Mouse (Mus musculus) embryonic facial prominence, embryonic 12.5 days (tissue): ENCODE measurements at regions not wholly inside any gene's neighbourhood (a gene's known extent, or its start where the extent isn't known, plus 50 kb on each side); places are given as distances from the start of the nearest gene placed in this dataset.
"Not testable (repeated sequence)": the region's sequence is repeated elsewhere in the genome, so short reads cannot be mapped to it uniquely, and the experiment has no call there.

ENCODE experiments used
- ATAC-seq: fragments of 200-750 bp; cut with Nextera tagmentation; 2 replicates; pipeline ENCODE4 v1.8.0; 2017; ENCODE audit not compliant: insufficient number of reproducible peaks, insufficient read depth, low FRiP score, low TSS enrichment
- H3K27ac ChIP-seq: fragments of 300-500 bp; sonication (generic); 2 replicates; pipeline ENCODE4 v1.5.1; 2016; ENCODE audit warnings: mild to moderate bottlenecking
- H3K27me3 ChIP-seq: fragments of 300-500 bp; sonication (generic); 2 replicates; pipeline ENCODE4 v1.6.1; 2016; ENCODE audit warnings: mild to moderate bottlenecking, moderate library complexity
- H3K36me3 ChIP-seq: fragments of 300-500 bp; sonication (generic); 2 replicates; pipeline ENCODE4 v1.6.1; 2016; ENCODE audit warnings: mild to moderate bottlenecking
- H3K4me1 ChIP-seq: fragments of 300-500 bp; sonication (generic); 2 replicates; pipeline ENCODE4 v1.6.1; 2016
- H3K4me2 ChIP-seq: fragments of 300-500 bp; sonication (generic); replicated peaks from 2 replicates; pipeline ENCODE4 v1.6.1; 2016; ENCODE audit warnings: mild to moderate bottlenecking, moderate library complexity
- H3K4me3 ChIP-seq: fragments of 300-500 bp; sonication (generic); 2 replicates; pipeline ENCODE4 v1.5.1; 2016; ENCODE audit warnings: mild to moderate bottlenecking
- H3K9ac ChIP-seq: fragments of 300-500 bp; sonication (generic); 2 replicates; pipeline ENCODE4 v1.6.1; 2016; ENCODE audit warnings: mild to moderate bottlenecking, moderate library complexity
- H3K9me3 ChIP-seq: fragments of 300-500 bp; sonication (generic); 2 replicates; pipeline ENCODE4 v1.6.1; 2016; ENCODE audit warnings: mild to moderate bottlenecking, moderate library complexity
- WGBS: fragments of 180-500 bp; shearing (Covaris S2); methylation state at CpG from one replicate; pipeline ENCODE4 v1.1.7; 2016; 5-methylcytosine and 5-hydroxymethylcytosine counted together

DNA sequence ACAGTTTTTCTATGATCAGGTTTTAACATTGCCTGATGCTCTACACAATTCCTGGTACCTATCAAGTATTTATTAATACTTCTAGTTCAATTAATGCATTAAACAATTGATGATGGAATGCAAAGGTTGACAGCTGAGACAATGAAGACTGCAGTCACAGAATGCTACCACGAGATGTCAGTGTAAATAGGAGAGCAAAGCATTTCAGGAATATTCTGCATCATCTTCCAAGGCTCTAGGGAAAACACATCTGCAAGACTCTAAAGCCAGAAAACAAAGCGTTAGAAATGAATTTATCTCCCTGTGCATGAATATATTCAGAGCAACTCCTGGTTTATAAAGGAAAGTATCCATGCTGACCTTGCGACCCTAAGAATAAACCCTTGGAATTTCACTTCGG lies 210.6 kb downstream of the Trib2 start:
- no peak overlapping the region for H3K4me2 ChIP-seq
- no peaks in the 10 kb centered on the region for H3K27me3 ChIP-seq
- H3K36me3 ChIP-seq: no peaks in the 10 kb centered on the region
- no peaks in the 10 kb centered on the region for H3K9me3 ChIP-seq
- no peak overlapping the region for H3K27ac ChIP-seq
- no peak overlapping the region for H3K4me3 ChIP-seq
- H3K9ac ChIP-seq: no peak overlapping the region
- ATAC-seq: no peak
- H3K4me1 ChIP-seq: peaks cover 16% of the 10 kb centered on the region
- 57% methylated on average over 4 of the region's 4 CpGs for whole genome bisulfite sequencing

DNA sequence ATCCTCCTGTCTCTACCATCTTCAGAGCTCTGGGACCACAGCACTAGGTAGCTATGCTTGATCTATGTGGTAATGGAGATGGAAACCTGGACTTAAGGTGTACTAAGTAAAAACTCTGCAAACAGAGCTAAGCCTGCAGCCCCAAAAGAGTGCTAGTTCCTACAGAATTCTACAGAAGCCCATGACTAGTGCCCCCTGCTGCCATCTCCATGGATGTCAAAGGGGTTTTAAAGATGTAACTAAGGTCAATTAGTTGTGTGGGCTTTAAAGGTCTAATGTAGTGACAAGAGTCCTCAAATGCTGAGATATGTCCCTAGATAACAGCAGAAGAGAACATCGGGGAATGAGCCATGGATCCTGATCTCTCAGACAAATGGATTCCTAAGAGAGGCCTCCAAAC lies 212.1 kb downstream of the Trib2 start:
- Histone ChIP-seq H3K9me3 (no peaks in the 10 kb centered on the region), H3K9ac (no peak overlapping the region), H3K36me3 (no peaks in the 10 kb centered on the region), H3K4me2 (no peak overlapping the region), H3K27ac (no peak overlapping the region), H3K4me1 (peaks cover 16% of the 10 kb centered on the region), H3K27me3 (no peaks in the 10 kb centered on the region), H3K4me3 (no peak overlapping the region)
- no peak for ATAC-seq
- 92% methylated on average over 1 of the region's 1 CpGs for WGBS

DNA sequence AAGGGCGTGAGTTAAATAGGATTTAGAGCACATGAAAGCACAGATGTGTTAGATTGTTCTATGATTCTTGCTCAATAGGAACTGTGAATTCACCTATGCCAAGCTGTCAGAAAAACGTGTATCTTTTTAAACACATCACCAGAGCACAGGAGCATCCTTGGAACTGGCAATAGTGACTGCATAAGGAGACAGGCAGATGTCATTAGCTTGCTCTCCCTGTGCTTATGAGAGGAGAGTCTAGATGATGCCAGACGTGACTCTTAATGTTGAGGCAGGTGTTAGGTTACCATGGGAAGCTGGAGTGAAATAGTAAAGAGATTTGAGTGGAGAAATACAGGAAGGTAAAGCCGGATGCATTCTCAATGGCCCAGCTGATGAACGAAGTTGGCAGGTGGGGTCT lies 212.8 kb downstream of the Trib2 start:
- H3K9ac ChIP-seq: no peak overlapping the region
- no peaks in the 10 kb centered on the region for H3K27me3 ChIP-seq
- no peak overlapping the region for H3K4me2 ChIP-seq
- H3K4me1 ChIP-seq: peaks cover 16% of the 10 kb centered on the region
- 42% methylated on average over 5 of the region's 5 CpGs for WGBS
- H3K27ac ChIP-seq: peak overlapping the region; percentile 46; the same call in 1 of the 2 replicates
- no peak overlapping the region for H3K4me3 ChIP-seq
- no peaks in the 10 kb centered on the region for H3K36me3 ChIP-seq
- no peak for ATAC-seq
- no peaks in the 10 kb centered on the region for H3K9me3 ChIP-seq

DNA sequence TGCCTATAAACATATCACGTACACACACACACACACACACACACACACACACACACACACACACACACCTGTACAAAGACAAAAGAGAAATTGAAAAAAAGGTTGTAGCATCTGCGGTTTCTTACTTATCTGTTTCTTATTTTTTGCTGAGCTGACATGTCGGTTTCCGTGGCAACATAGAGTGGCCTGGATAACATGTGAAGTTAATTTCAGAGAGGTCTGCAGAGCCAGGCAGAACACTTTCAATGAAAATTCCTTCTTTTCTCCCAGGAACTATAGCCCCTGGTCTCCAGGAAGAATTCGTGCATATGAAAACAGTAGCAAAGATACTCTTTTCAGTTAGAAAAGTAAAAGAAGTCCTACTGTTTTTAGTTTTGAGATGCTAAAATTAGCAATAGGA lies 213.4 kb downstream of the Trib2 start:
- H3K27me3 ChIP-seq: no peaks in the 10 kb centered on the region
- no peak overlapping the region for H3K9ac ChIP-seq
- H3K36me3 ChIP-seq: no peaks in the 10 kb centered on the region
- no peak overlapping the region for H3K4me3 ChIP-seq
- H3K27ac ChIP-seq: peak overlapping the region; percentile 46; the same call in 1 of the 2 replicates
- 21% methylated on average over 5 of the region's 5 CpGs for WGBS
- ATAC-seq: no peak
- H3K4me2 ChIP-seq: no peak overlapping the region
- H3K4me1 ChIP-seq: peaks cover 16% of the 10 kb centered on the region
- no peaks in the 10 kb centered on the region for H3K9me3 ChIP-seq

DNA sequence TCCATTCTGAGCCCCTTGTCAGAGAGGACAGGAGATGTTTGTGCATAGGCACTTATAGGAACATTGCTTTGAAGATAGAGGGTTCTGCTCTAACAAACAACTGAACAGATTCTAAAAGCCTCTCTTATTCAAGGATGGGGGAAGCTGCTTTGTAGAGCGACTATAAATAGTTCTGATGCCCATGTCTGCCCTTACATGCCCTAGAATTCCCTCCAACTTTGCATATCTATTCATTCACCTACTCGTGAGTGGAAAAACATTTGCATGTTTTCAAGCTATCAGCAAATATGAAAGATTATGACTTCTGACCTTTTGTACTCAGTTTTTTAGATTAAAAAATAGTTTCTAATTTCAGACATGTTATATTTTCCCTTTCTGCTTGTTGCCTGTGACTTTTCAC lies 222.0 kb downstream of the Trib2 start:
- WGBS: 67% methylated on average over 2 of the region's 2 CpGs
- H3K9ac ChIP-seq: no peak overlapping the region
- H3K4me3 ChIP-seq: no peak overlapping the region
- ATAC-seq: no peak
- H3K9me3 ChIP-seq: no peaks in the 10 kb centered on the region
- no peaks in the 10 kb centered on the region for H3K27me3 ChIP-seq
- H3K4me2 ChIP-seq: no peak overlapping the region
- H3K27ac ChIP-seq: no peak overlapping the region
- no peaks in the 10 kb centered on the region for H3K36me3 ChIP-seq
- no peaks in the 10 kb centered on the region for H3K4me1 ChIP-seq

DNA sequence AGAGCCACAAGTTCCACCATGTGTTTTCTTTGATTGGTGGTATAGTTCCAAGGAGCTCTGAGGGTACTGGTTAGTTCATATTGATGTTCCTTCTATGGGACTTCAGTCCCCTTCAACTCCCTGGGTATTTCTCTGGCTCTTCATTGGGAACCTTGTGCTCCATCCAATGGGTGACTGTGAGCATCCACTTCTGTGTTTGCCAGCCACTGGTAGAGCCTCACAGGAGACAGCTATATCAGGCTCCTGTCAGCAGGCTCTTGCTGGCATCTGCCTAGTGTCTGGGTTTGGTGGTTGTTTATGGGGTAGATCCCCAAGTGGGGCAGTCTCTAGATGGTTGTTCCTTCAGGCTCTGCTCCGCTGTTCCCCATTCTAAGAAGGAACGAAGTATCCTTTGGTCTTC lies 228.9 kb downstream of the Trib2 start:
- ATAC-seq: not testable (repeated sequence)

DNA sequence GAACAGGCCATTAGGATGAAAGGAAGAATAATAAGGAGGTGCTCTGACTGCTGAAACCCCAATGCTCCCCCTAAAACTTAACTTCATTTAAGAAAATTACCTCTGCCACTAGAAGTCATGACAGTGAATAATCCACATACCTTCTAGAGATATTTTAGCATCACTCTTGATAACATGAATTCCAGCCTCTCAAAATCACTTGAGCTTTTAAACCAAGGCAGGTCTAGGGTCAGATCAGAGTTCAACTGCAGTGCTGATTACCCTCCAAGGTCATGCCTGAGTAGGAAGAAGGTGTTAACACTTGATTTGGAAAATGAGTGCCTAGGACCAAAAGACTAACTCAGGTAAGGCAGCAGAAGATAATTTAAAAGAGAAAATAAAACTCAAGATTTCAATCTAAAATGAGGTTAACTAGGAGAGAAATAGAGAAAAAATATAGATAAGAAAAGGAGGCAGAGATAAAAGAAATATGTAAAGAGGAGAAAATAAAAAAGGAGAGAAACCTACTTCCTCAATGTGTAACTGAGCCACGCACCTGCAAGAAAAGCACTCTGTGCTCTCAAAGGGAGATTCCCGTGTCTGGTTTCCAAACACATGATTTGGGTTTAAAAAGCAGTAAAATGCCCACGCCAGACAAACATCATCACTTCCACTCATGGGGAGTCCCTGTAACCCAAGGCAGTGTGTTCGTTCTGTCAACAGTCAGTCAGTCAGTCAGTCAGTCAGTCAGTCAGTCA lies 229.8 kb downstream of the Trib2 start:
- no peak overlapping the region for H3K4me2 ChIP-seq
- no peak overlapping the region for H3K27ac ChIP-seq
- H3K9me3 ChIP-seq: no peaks in the 10 kb centered on the region
- no peak overlapping the region for H3K4me3 ChIP-seq
- no peaks in the 10 kb centered on the region for H3K36me3 ChIP-seq
- no peak for ATAC-seq
- 75% methylated on average over 4 of the region's 4 CpGs for WGBS
- H3K4me1 ChIP-seq: no peaks in the 10 kb centered on the region
- H3K27me3 ChIP-seq: no peaks in the 10 kb centered on the region
- no peak overlapping the region for H3K9ac ChIP-seq

More for the DNA sequence above, 228.9 kb downstream of the Trib2 start:
- H3K9me3 ChIP-seq, H3K9ac ChIP-seq, H3K27ac ChIP-seq, H3K4me2 ChIP-seq, H3K27me3 ChIP-seq, H3K4me1 ChIP-seq, H3K36me3 ChIP-seq, H3K4me3 ChIP-seq: not testable (repeated sequence)
- WGBS: 91% methylated on average over 2 of the region's 2 CpGs

DNA sequence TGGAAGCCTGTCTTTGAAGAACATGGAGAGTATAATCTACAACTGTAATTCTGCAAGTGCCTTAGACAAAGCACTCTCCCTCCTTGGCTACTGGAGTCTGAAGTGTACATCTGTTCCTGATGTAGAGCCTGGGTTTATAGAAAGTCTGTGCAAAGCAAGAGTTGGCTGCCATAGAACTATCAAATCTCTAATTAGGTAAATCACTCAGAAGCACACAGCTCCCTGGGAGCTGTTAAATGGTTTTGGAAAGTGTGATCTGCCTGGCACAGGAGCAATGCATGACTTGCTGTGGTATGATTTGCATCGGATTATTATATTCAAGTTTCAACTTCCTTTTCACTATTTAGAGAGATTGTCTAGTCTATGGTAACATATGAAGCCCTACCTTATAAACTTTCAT lies 230.9 kb downstream of the Trib2 start:
- Histone ChIP-seq H3K9ac (no peak overlapping the region), H3K4me1 (no peaks in the 10 kb centered on the region), H3K36me3 (no peaks in the 10 kb centered on the region), H3K4me3 (no peak overlapping the region), H3K27me3 (no peaks in the 10 kb centered on the region), H3K9me3 (no peaks in the 10 kb centered on the region), H3K27ac (no peak overlapping the region), H3K4me2 (no peak overlapping the region)
- no peak for ATAC-seq
- WGBS: 75% methylated on average over 1 of the region's 1 CpGs

DNA sequence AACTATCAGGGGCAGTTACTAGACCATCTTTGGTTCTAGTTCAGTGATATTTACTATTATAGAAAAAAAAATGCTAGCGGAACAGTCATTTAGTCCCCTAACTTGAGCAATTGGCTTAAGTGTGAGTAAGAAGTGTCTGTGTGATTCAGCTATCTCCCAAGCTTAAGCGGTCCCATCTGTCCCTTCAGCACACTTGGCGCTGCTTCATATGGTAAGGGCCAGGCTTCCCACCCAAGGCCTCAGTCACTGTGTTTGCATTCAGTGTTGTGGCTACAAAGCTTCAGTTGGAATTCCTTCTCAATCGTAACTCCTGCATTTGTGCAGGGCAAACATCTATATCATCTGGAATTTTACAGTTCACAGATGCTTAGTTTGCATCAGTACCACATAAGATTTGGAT lies 232.0 kb downstream of the Trib2 start:
- no peak overlapping the region for H3K4me2 ChIP-seq
- H3K36me3 ChIP-seq: no peaks in the 10 kb centered on the region
- no peak overlapping the region for H3K4me3 ChIP-seq
- no peaks in the 10 kb centered on the region for H3K4me1 ChIP-seq
- no peaks in the 10 kb centered on the region for H3K9me3 ChIP-seq
- no peak overlapping the region for H3K27ac ChIP-seq
- no peak for ATAC-seq
- no peaks in the 10 kb centered on the region for H3K27me3 ChIP-seq
- WGBS: 82% methylated on average over 4 of the region's 4 CpGs
- no peak overlapping the region for H3K9ac ChIP-seq

DNA sequence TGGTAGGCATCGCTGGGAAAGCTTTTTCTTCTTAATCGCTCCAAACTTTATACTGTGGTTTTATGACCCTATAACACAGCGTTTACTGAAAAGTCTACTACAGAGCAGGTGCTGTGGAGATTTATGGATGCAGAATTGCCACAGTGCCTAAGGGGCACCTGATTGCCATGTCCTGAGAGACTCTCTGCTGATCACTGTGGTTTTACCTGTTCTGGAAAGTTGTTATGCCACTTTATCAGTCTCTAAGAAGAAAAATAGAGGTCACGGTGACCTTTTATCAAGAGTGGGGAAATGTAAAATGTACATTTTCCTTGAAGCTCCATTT lies 250.0 kb downstream of the Trib2 start:
- WGBS: 57% methylated on average over 4 of the region's 4 CpGs
- Histone ChIP-seq H3K4me1 (peaks cover 5% of the 10 kb centered on the region), H3K27me3 (no peaks in the 10 kb centered on the region), H3K27ac (peak overlapping the region; percentile 32; the same call in 1 of the 2 replicates), H3K4me2 (no peak overlapping the region), H3K36me3 (no peaks in the 10 kb centered on the region), H3K4me3 (no peak overlapping the region), H3K9me3 (no peaks in the 10 kb centered on the region), H3K9ac (no peak overlapping the region)
- no peak for ATAC-seq

DNA sequence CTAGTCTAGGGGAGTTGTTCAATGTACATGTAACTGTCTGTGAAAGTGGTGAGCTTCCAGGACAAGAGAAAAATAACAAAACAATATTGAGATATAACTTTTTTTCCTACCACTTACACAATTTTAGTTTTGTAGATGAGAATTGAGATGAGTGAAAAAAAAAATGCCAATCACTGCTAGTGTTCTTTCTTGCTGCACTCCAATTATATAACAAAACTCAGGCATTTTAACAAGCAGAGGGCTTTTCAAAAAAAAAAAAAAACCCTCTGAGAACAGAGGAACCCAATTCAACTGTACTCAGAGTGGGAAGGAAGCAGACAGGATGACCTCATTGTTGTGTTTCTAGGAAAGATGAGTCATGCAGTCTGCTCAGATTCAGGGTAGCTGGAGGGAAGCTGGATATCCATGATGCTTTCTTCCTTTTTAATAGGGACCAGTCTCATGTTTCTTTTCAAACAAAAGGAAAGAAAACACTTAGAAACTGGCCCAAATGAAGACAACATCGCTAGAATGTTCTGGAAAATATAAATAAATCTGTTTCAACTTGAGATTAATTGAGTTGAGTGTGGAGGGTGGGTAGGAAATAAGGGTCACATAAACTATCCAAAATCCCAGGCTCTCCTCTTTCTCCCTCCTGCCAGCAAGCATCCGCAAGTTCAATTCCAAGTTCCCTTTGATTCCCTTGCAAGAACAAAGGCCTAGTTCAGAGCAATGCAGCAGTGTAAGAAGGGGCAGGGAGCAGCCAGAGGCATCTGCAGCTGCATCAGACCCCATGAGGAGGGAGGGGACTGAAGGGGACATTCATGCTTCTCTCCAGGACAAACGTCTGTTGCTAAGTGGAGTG lies 250.6 kb downstream of the Trib2 start:
- peaks cover 5% of the 10 kb centered on the region for H3K4me1 ChIP-seq
- peak overlapping the region; percentile 32; the same call in 1 of the 2 replicates for H3K27ac ChIP-seq
- no peaks in the 10 kb centered on the region for H3K27me3 ChIP-seq
- H3K4me3 ChIP-seq: no peak overlapping the region
- H3K4me2 ChIP-seq: no peak overlapping the region
- no peaks in the 10 kb centered on the region for H3K9me3 ChIP-seq
- H3K36me3 ChIP-seq: no peaks in the 10 kb centered on the region
- 0 out of 2 replicates have a peak, but pooled peaks have one; percentile 64 for ATAC-seq
- WGBS: 19% methylated on average over 3 of the region's 3 CpGs
- no peak overlapping the region for H3K9ac ChIP-seq

DNA sequence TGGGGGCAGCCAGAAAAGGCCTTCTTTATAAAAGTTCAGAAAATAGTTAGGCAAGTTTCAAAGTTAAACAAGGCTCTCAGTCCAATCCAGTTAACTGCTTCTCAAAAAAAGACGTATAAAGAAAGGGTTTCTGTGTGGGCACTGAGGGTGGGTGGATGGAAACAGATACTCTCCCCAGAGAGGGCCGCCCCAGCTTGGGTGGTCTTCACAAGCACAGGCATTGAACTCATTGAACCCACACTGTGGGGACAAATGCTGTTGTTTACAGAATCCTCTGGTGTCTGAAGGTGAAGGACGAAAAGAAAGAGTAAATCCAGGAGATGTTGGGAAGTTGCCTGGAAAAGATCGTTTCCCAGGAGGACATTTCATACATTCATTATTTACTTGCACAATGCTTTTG lies 253.9 kb downstream of the Trib2 start:
- Histone ChIP-seq H3K9me3 (no peaks in the 10 kb centered on the region), H3K9ac (no peak overlapping the region), H3K27ac (no peak overlapping the region), H3K27me3 (no peaks in the 10 kb centered on the region), H3K4me1 (peaks cover 5% of the 10 kb centered on the region), H3K4me3 (no peak overlapping the region), H3K4me2 (no peak overlapping the region), H3K36me3 (no peaks in the 10 kb centered on the region)
- ATAC-seq: no peak
- 52% methylated on average over 4 of the region's 4 CpGs for WGBS
